Mouse (Mus musculus) c-Kit-positive CD71-positive TER-119-positive erythroid progenitor cells, embryonic 14.5 days (primary cell): ENCODE data around the gene Slc43a2.

Experiments
- DNase-seq: peaks from one replicate; pipeline ENCODE4 v3.0.0-alpha.2; 2013; ENCODE audit warnings: low spot score

Slc43a2 gene

DNA sequence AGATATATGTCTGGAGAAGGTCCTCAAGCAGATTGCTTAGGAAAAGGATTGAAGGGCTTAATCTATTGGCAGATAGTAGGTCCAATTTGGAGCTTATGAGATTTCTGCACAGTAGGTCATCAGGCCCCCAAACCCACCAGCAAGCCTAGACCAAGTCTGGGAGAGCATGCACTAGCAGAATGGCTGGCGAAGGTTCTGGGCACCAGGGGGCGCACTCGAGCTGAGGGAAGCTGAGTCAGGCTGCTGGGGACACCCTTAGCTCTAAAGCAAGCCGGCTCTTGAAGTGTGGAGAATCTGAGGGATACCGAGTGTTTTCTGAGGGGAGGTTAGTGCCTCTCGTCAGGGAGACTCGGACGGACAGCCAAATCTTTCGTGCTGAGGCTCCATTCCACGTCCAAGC lies 1.2 kb upstream of the Slc43a2 start:
- DNase-seq: peak; percentile 91

DNA sequence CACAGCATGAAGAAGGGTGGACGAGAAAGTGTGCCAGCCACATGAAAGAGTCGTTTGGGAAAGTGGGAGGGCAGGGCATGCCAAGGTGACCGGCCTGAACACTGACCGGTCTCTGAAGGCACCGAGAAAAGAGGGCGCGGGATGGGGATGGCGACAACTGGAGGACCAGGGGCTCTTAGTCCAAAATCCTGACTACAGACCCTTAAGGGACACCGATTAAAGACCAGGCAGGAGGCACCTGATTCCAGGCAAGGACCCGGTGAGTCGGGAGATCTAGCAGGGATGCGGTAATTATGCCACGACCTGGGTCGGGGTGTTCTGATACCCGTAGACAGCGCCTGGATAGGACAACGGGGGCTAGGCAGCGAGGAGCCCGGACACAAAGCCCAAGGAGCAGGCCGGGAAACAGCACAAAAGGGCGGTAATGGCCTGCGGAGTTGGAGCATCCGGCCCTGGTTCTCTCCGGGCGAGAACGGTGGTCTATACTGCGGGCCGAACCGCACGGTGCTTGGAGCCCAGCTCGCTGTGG lies 585 bp upstream of the Slc43a2 start:
- peak; percentile 54 for DNase-seq

DNA sequence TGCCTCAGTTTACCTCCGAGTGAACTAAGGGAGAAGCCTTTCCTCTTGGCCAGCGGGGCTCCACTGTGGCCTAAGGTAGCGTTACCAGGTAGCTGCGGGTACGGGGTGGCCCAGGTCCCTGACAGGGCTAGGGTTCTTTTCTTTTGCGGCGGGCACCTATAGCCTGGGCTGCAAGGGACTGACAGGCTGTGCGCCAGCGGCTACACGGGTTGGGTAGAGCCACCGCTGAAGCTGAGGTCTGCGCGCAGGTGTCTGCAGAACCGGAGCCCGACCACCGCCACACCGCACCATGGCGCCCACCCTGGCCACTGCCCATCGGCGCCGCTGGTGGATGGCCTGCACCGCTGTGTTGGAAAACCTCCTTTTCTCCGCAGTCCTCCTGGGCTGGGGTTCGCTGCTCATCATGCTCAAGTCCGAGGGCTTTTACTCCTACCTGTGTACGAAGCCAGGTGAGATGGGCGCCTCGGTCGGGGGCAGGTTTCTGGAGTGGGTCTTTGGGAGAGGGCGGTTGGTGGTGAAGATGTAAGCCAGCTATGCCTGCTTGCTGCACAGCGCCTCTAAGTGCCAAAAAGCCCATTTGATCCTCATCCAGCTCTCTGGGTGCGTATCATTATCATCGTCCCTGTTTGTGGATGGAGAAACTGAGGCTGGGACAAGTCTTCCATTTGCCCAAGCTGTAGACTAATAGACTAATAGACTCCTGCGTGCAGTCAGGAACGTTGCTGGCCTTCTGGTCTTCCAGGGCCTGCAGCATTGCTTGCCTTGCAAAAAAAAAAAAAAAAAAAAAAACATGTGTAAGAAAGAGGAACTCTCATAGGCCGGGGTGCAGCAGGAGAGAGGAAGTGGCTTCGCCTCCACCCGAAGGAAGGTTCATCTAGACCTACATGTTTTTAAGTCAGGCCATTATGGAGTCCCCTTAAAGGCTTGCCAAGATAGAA lies 1.1 kb downstream of the Slc43a2 start:
- no peak for DNase-seq

DNA sequence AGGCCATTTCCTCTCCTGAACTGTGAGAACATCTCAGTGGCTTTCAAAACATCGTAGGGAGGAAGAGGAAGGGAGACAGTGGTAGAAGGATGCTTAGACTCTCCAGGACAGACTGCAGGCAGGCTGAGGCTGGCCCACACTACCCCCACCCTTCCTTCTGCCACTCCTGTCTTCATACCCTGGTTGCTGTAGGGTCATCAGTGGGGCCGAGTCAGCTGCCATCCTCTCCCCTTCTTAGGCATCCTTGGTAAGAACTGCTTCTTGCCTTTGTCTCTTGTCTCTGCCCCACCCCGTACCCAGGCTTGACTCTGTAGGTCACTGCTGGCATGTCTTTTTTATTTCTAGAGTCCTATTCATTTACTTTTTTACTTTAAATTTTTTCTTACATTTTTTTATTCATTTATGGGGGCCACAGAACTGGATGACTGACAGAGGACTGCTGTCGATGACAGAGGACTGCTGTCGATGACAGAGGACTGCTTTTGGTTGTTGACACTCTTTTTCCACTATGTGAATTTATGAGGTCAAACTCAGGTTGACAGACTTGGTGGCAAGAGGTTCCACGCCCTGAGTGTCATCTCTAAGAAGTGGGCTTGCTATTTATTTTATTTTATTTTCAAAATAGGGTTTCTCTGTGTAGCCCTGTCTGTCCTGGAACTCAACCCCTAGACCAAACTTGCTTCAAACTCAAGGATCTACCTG lies 2.0 kb downstream of the Slc43a2 start:
- DNase-seq: no peak

DNA sequence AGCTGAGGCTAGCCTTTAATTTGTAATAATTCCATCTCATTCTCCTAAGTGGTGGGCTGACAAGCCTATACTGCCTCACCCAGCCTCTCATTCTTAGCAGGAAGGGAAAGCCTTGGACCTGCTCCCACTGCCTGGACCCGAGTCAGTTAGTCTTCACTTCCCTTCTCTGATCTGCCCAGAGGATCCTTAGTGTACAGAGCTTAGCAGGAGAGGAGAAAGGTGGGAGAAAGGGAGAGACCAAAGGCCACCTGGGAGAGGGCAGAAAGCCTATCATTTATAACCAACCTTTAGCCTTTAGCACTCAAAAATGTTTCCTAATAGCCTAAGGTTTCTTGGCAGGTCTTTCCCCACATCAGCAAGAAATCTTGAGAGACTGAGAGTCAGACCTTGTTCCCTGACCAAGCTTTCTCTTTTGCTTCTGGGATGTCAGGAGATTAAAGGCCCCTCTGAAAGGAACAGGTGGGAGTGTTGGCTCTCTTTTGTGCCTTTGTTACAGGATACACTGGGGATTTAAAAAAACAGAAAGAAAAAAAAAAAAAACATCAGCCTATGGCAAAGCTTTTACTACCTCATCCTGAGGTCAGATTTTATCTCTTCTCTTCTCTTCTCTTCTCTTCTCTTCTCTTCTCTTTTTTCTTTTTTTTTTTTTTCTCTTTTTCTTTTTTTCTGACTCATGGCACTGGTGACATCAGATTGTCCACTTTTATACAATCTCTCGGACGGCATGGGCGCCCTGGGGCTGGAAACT lies 3.0 kb downstream of the Slc43a2 start:
- DNase-seq: no peak

DNA sequence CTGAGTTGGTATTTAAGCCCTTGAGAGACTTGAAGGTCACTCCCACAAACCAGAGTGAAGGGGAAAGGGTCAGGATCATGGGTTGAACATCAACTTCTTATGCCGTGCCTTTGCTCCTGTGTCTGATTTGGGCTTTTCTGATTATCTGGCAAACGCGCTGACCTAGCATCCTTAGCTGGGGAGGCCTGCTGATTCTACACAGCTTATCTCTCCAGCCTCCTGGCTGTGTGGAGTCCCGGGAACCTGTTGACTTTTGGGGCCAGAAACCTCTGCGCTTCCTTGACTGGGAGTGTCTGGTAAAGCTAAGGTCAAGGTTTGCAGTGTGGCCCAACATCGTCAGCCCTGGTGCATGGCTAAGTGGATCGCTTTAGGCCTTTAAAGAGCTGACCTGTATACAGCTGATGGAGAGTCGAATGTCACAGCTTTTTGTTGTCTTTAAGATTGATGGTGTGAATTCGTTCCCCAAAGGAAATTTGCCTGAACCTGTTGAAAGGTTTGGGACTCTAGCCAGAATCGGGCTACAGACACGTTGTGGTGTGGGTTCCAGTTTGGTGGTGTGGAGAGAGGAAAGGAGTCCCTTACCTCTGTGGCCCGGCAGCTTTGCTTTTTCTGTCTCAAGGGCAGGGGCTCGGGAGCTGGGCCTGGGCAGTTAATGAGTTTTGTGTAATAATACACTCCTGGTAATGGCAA lies 3.8 kb downstream of the Slc43a2 start:
- DNase-seq: peak; percentile 48

DNA sequence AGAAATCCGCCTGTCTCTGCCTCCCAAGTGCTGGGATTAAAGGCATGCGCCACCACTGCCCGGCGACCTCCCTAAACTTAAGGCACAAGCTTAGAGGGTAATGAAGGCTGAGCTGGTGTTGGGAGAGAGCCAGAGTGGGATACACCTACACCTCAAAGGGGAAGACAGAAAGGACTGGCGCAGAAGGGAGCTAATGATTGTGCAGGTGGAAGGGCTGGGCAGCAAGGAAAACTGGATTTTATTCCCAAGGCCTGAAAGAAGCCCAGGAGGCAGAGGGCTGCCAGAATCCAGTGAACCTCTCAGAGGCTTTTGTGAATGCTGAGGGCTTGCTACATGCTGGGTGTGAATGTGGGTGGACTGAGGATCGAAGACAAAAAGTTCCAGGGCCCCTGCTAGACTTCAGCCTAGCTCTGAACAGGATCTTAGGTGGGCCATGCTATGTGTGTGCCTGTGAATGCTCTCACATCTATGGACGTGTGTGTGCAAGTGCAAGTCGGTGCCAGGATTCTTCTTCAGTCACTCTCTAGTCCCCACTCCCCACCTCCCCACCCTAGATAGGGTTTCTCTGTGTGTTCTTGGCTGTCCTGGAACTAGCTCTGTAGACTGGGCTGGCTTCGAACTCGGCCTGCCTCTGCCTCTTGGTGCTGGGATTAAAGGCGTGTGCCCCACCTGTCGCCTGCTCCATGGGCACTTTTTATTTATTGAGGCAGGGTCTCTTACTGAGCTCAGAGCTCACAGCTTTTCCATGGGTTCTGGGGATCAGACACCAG lies 4.9 kb downstream of the Slc43a2 start:
- no peak for DNase-seq

DNA sequence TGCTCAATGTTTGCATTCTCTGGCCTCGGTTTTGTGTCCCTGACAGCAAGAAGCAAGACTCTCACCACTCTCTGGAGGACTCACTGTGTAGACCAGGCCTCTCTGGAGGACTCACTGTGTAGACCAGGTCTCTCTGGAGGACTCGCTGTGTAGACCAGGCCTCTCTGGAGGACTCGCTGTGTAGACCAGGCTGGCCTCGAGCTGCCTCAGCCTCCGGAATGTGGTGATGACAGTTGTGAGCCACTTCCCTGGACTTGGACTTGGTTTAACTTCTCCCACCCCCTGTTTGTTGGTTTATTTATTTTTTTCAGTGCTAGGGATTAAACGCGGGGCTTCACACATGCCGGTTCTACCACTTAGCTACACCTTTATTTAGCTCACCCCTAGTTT lies 5.5 kb downstream of the Slc43a2 start:
- no peak for DNase-seq

DNA sequence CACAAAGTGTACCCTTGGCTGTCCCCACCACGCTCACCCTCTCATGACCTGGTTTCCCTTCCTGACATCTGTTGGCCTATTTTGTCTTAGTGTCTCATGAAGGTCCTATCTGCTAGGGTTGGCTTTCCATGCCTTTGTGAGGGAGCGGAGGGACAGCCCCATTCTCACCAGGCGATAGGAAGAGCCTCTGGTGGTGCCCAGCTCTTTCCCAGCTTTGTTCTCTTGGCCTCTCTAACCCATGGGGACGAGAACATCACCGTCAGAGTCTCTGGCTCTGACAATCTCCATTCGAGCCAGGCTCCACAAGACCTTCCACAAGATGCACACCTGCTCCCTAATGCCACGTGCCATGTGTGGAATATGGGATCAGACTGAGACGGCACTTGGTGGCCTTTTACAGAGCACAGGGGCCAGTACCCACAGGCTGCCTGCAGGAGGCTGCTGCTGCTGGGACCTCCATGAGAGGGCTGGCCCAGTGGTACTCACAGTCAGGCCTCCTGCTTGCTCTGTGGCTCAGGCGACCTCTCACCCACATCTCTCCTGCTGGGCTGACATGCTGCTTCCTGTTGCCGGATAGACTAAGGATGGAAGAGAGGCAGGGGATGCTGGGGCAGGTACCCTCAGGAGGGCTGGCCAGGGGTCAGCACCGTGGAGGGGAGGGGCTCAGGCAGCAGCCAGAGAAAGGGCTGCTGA lies 6.1 kb downstream of the Slc43a2 start:
- DNase-seq: no peak

DNA sequence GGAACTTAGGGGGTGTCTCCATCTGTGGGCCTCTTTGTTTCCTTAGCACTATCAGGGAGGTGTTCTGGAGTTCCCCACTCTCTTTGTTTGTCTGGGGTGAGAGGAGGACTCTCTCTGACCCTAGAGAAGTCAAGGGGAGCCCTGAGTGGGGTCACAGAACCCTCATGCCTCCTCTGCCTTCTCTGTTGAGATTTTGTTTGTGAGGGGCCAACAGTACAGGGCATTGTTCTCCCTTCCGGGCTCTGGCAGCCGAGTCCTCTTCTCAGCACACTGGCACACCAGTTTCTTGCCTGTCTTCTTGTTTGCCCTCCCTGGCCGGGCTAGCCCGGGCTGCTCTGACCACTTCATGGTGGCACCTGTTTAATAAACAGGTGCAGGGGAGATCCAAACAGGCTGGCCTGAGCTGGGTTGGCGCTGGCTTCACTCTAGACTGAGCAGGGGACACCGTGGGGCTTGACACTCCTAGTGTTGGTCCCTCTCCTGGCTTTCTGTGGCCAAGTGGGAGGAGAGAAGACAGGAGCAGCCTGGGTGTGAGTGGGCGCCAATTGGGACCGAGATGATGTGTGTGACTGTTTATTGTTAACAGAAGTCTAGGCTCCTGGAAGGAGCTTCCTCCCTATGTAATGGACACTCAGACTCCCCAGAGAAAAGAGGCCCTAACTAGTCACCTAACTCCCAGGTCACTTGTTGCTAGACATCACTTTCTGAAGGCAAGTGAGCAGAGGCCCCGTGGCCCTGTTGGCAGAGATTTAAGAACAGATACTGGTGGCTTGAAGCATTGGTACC lies 6.9 kb downstream of the Slc43a2 start:
- no peak for DNase-seq

DNA sequence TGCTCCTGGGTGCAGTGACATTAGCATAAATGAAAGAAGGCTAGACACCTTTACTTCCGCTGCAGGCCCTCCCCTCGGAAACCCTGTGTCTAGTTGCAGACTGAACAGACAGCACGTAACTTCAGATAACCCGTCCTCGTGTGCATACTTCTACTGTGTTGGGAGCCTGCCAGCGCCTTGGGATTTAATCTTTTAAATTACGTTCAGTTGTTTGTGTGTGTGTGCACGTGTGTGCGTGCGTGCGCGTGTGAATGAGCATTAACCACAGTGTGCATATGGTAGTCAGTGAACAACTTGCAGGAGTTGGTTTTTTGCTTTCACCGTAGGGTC lies 7.4 kb downstream of the Slc43a2 start:
- DNase-seq: no peak

DNA sequence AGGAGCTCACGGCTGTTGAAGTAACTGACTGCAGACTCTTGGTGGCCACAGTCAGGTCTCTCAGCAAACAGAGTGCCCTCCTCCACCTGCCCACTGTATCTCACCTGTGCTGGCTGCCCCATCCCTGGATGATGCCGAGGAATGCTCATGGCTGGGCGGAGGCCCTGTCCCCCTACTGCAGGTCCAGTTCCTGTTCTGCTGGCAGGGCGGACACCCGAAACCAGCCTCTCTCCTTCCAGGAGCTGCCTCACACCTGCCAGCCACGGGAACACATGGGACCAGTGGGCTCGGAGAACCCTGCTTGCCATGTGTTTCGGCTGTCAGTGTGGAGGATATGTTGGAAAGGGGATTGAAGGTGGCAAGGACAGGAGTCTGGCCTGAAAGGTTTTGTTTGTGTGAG lies 8.7 kb downstream of the Slc43a2 start:
- DNase-seq: no peak

DNA sequence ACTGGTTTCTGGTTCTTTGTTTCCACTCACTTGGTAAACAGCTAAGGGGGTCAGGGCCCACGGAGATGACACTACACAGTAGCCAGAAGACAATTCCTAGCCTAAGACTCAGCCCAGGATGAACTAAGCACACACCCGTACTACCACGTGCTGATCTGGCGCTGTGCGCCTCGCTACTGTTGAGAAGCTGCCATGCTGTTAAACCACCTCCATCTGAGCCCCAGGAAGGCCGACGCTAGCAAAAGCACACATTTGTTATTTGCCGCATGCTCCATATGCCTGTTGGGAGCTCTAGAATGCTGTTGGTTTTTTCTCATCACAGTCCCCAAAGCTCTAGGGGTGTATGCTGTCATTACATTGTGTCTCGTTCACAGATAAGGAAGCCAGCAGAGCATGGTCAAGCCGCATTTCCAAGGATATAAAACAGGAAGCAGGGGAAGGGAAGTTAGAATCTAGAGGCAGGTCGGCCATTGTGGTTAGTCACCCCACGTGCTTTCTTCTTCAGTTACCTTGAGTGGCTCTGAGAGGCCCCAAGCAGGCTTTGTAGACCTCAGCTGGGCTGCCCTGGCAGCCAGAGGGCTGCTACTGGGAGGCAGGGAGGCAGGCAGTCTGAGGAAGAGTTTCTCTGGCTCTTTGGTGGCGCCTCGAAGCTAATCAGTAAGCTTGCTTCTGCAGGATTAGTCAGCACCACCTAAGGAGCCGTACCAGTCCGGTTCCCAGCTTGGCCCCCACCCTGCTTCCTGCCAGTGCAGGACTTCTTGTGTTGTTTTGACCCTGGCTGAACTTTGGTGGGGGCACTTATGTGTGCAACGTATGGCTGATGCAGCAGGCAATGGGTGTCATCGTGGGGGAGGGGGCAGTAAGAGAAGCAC lies 9.5 kb downstream of the Slc43a2 start:
- DNase-seq: no peak

DNA sequence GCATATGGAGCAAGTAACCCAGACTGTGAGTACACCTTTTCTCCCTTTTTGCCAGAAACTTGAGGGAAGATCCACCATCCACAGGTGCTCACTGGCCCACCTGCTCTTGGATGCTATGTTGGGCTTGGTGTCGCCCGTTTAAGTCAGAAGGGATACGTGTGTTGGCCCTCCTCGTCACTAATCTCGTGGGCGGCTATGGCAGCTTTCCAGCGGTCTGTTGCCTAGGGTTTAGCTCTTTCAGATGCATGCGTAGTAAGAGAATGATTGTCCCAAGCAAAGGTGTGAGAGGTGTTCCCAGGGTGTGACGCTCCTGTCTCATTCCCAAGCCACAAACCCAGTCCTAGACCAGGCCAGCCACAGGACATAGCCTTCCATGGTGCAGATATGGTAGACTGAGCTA lies 13.2 kb downstream of the Slc43a2 start:
- DNase-seq: no peak

DNA sequence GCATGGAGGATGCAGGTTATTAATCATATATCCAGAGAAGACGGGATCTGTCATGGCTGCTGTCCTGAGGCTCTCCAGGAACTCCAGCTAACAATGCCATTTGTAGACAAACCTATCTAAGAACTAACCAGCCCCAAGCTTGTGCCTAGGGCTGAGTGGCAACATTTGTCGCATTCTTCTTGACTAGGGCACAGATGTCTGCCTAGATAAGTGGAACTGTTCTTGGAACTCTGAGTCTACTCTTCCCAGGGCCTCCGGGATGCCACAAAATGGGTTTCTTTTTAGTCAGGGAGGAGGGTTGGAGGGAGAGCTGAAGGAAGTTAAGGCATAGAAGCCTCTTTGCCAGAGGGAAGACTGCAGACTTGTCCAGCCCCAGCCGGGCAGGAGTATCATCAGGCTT lies 14.6 kb downstream of the Slc43a2 start:
- peak; percentile 66 for DNase-seq

DNA sequence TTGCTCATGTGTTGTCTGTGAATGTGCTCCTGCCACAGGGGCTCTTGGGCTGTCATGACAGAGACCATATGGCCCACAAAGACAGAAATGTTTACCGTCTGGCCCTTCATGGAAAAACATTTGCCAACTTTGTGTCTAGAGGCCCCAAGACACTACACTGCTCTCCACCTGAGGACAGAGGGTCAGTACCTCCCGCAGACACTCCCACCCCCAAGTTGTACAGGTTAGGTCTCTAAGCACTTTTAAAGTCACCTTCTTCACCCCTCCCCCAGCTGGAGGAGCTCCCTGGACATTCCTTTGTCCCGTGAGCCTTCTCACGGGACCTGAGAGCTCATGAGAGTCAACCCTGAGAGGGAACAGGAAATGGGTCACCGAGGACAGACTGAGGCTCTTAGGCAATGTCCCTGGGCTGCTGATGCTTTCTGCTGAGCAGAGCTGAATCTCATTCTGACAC lies 18.2 kb downstream of the Slc43a2 start:
- DNase-seq: no peak

DNA sequence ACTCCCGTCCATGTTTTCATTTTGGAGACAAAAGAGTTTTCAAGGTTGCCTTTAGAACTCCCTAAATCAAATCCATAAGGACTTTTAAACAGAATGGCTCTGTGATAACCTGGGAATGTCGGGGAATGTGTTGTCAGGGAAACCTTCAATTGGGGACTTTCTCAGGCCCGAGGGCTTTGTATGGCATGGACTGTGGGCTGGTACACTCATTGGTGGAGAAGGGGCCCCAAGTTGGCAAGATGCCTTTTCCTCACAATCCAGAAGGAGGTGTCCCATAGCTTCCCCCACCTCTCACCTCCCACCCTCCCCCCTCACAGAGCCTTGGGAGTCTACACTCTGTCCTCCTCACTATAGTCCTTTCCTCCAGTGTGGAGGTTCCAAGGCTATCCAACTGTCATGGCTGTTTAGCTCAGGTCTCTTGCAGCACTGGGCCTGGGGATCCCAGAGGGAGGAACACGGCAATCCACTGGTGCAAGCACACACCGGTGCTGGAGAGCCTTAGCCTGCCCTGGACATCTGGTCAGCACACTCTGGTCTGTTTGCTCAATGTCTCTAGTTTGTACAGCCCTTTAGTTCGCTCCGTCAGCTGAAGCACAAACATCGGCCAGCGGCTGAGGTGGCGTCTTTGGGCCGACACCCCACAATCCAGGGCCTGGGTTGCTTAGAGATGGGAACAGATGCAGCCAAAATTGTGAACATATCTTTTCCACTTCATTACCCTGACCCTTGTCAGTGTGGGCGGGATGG lies 18.9 kb downstream of the Slc43a2 start:
- no peak for DNase-seq

DNA sequence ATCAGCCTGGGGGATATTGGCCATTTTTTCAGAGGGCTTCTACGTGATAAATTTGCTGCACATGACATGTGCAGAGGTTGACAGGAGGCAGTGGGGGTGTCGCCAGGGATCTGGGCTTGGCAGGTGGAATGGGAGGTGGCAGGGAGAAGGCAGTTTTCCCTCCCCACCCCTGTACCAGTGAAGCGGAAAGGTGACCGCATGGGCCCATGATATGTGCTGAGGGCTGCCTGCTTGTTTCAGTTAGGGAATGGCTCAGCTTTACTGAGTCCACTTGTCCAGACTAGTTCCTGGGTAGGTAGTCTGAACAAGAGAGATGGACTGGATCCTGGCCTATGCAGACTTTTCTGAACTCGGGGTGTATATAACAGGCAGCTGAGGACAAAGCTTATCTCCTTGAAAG lies 19.8 kb downstream of the Slc43a2 start:
- DNase-seq: no peak
